Mouse (Mus musculus) intestine, embryonic 14.5 days (tissue): ENCODE results near the gene Ptprg. TPM values are rescaled to one million over a fixed set of nuclear protein-coding genes. Genes with fewer than 3 reads are reported as not detected.
"Not testable (repeated sequence)": the region's sequence is repeated elsewhere in the genome, so short reads cannot be mapped to it uniquely, and the experiment has no call there.

ENCODE experiments used
- ATAC-seq: fragments of 200-750 bp; cut with Nextera tagmentation; replicated peaks from 2 replicates; pipeline ENCODE4 v1.8.0; 2017; ENCODE audit warnings: low read depth, moderate number of reproducible peaks, moderate TSS enrichment, moderate library complexity; ENCODE audit not compliant: low FRiP score, low TSS enrichment
- DNase-seq: peaks from one replicate; pipeline ENCODE4 v3.0.0-alpha.2; 2018; ENCODE audit warnings: low spot score
- H3K27ac ChIP-seq: fragments of 300-500 bp; sonication (generic); 2 replicates; pipeline ENCODE4 v1.5.1; 2014; ENCODE audit warnings: low read depth, mild to moderate bottlenecking, control low read depth
- H3K27me3 ChIP-seq: fragments of 300-500 bp; sonication (generic); replicated peaks from 2 replicates; pipeline ENCODE4 v1.6.1; 2014; ENCODE audit warnings: low read length, control low read depth; ENCODE audit not compliant: control insufficient read depth, insufficient read depth
- H3K36me3 ChIP-seq: fragments of 300-500 bp; sonication (generic); 2 replicates; pipeline ENCODE4 v1.6.1; 2014; ENCODE audit warnings: low read length, control low read depth; ENCODE audit not compliant: control insufficient read depth, insufficient read depth
- H3K4me1 ChIP-seq: fragments of 300-500 bp; sonication (generic); replicated peaks from 2 replicates; pipeline ENCODE4 v1.6.1; 2014; ENCODE audit warnings: low read length, control low read depth, mixed read lengths; ENCODE audit not compliant: control insufficient read depth, insufficient read depth
- H3K4me2 ChIP-seq: fragments of 300-500 bp; sonication (generic); 2 replicates; pipeline ENCODE4 v1.6.1; 2014; ENCODE audit warnings: low read length
- H3K4me3 ChIP-seq: fragments of 300-500 bp; sonication (generic); 2 replicates; pipeline ENCODE4 v1.5.1; 2014; ENCODE audit warnings: low read depth, low read length, control low read depth, mixed read lengths
- H3K9ac ChIP-seq: fragments of 300-500 bp; sonication (generic); 2 replicates; pipeline ENCODE4 v1.6.1; 2014; ENCODE audit warnings: mild to moderate bottlenecking, low read length
- H3K9me3 ChIP-seq: fragments of 300-500 bp; sonication (generic); 2 replicates; pipeline ENCODE4 v1.6.1; 2016; ENCODE audit warnings: low read length, control low read depth; ENCODE audit not compliant: control insufficient read depth
- WGBS: fragments of 180-500 bp; shearing (Covaris S2); extraction: QIAGEN DNeasy Blood & Tissue Kit; methylation state at CpG from one replicate; pipeline ENCODE4 v1.1.7; 2014; 5-methylcytosine and 5-hydroxymethylcytosine counted together
- polyA plus RNA-seq: library from polyadenylated mRNA; unstranded; fragments of >200 nt; fragmentation: Nextera tagmentation; extraction: Ambion mirVana; gene quantifications from 2 replicates; pipeline ENCODE4 v1.2.1, GENCODE M21; 2014

The Ptprg gene
- polyA plus RNA-seq, 1 experiment from 2014 or later = 25.1 TPM

DNA sequence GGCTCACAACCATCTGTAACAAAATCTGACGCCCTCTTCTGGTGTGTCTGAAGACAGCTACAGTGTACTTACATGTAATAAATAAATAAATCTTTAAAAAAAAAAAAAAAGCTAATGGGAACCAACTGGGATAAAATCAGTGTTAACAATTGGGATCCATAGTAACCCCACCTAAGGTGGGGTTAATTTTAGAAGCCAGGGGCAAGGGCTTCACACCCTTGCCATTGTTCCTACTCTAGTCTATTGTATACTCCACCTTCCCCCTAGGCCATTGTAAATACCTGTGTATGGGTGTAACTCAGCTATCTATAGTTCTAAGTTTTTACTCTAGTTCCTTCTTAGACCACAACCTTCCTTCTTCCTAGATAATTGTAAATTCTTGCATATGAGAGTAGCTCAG is 411.0 kb downstream of the Ptprg start:
- not testable (repeated sequence) for H3K9ac ChIP-seq, H3K27ac ChIP-seq, H3K27me3 ChIP-seq, H3K36me3 ChIP-seq, H3K4me2 ChIP-seq, H3K4me3 ChIP-seq, ATAC-seq, H3K4me1 ChIP-seq, H3K9me3 ChIP-seq, DNase-seq
- no CpG with 5 or more reads among the region's 1 CpGs for WGBS

DNA sequence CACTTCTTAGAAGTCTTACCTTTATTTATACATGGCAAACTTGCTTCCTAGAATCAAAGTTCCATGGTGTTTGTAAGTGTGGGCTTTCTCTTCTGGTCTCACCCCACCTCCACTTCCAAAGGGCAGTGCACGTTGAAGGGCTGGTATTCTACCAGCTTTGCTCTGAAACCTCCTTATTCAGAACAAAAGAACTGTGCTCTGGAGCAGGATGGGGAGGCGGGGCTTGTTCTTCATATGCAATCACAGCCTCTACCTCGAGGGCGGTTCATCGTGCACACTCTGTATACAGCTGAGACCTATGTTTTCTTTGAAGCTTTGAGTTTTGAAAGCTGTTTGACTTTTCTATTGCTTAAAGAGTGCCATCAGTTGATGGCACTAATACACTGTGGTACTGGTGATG is 412.5 kb downstream of the Ptprg start:
- Histone ChIP-seq H3K27ac (no peak overlapping the region), H3K9me3 (no peaks in the 10 kb centered on the region)

DNA sequence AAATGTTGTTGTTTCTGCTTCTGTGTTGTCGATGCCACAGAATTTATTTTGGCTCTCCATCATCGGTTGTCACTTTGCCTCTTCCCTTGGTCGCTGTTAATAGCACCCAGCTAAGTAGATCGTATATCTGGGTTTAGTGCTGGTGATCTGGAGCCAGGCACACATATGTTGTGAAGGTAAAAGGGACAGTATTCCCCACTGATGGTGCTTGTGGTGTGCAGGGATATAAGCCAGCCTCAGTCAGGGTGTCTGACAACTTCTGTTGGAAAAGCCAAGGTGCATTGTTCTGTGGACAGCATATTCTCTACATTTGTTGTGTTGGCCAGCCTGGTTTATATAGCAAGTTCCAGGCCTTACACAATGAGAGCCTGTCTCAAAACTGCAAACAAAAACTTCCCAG is 428.4 kb downstream of the Ptprg start:
- Histone ChIP-seq H3K27me3 (no peaks in the 10 kb centered on the region), H3K9me3 (no peaks in the 10 kb centered on the region), H3K4me3 (no peak overlapping the region), H3K36me3 (no peaks in the 10 kb centered on the region), H3K4me2 (no peak overlapping the region), H3K9ac (no peak overlapping the region), H3K4me1 (no peaks in the 10 kb centered on the region), H3K27ac (no peak overlapping the region)
- 51% methylated on average over 4 of the region's 4 CpGs for WGBS
- no peak for ATAC-seq
- no peak for DNase-seq

More for the DNA sequence above, 412.5 kb downstream of the Ptprg start:
- H3K4me2 ChIP-seq = no peak overlapping the region
- no peak overlapping the region for H3K9ac ChIP-seq
- DNase-seq (no peak), ATAC-seq (no peak)
- H3K36me3 ChIP-seq = no peaks in the 10 kb centered on the region
- peaks cover 7% of the 10 kb centered on the region for H3K4me1 ChIP-seq
- 55% methylated on average over 5 of the region's 5 CpGs for WGBS
- no peak overlapping the region for H3K4me3 ChIP-seq
- H3K27me3 ChIP-seq = no peaks in the 10 kb centered on the region

DNA sequence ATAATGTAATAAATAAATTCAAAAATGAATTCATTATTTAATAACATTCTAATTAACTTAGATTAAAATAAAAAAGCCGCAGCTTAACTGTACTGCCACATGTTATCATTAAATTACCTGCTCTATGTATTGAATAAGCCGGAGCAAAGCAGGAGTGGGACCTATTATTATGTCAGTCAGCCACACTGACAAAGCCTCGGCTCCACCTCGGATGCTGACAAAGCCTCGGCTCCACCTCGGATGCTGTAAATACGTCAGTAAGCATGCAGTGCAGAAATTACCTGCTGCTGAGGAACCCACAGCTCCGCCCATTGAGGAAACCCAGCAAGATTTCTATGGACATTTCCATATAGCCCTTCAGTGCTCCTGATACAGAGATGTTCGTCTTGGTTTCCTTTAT is 429.7 kb downstream of the Ptprg start:
- WGBS = 79% methylated on average over 9 of the region's 9 CpGs
- H3K9me3 ChIP-seq = no peaks in the 10 kb centered on the region
- no peak overlapping the region for H3K4me2 ChIP-seq
- H3K4me3 ChIP-seq = no peak overlapping the region
- DNase-seq = no peak
- no peak for ATAC-seq
- H3K9ac ChIP-seq = no peak overlapping the region
- no peak overlapping the region for H3K27ac ChIP-seq
- H3K4me1 ChIP-seq = no peaks in the 10 kb centered on the region
- H3K36me3 ChIP-seq = no peaks in the 10 kb centered on the region
- H3K27me3 ChIP-seq = no peaks in the 10 kb centered on the region

DNA sequence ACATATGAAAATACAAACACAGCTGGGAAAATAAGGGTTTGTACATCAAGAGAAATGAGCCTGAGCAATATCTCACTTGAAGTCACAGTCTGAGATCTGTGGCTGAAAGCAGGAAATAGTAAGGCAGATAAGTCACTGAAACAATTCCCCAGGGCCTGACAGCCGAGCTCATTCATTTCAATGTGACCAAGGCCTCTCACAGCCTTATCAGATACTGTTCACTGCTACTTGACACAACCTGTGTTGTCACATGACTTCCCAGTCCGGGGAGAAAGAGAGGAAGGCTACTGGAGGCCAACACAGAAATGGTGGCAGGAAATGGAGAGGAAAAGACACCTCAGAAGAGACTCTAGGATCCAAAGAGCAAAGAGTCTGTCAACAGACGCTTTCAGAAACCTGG is 430.8 kb downstream of the Ptprg start:
- H3K27ac ChIP-seq = no peak overlapping the region
- no peaks in the 10 kb centered on the region for H3K36me3 ChIP-seq
- DNase-seq (no peak), ATAC-seq (no peak)
- no peaks in the 10 kb centered on the region for H3K4me1 ChIP-seq
- no peak overlapping the region for H3K9ac ChIP-seq
- H3K4me3 ChIP-seq = no peak overlapping the region
- no peaks in the 10 kb centered on the region for H3K27me3 ChIP-seq
- 41% methylated on average over 3 of the region's 3 CpGs for WGBS
- no peak overlapping the region for H3K4me2 ChIP-seq
- H3K9me3 ChIP-seq = no peaks in the 10 kb centered on the region

DNA sequence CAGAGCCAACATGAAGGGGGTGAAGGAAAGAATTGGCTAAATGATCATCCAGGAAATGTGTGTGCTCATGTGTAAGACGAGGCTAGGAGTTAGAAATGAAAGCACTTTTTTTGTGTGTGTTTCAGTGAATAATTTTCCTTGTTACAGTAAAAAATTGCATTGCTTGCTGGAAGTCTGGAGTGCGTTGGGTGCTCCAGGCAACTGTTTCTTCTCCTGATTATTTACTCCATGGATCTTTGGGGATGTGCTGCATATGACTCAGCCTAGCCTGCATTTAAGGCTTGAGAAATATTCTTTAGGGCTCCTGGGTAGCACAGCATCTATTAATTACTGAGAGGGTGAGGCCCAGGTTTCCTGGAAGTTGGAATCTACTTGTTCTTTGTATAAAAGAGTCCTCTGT is 435.6 kb downstream of the Ptprg start:
- Histone ChIP-seq H3K4me2 (no peak overlapping the region), H3K4me1 (no peaks in the 10 kb centered on the region), H3K9ac (no peak overlapping the region), H3K27me3 (no peaks in the 10 kb centered on the region), H3K9me3 (no peaks in the 10 kb centered on the region), H3K36me3 (no peaks in the 10 kb centered on the region), H3K27ac (no peak overlapping the region), H3K4me3 (no peak overlapping the region)
- ATAC-seq (no peak), DNase-seq (no peak)
- 47% methylated on average over 2 of the region's 2 CpGs for WGBS

DNA sequence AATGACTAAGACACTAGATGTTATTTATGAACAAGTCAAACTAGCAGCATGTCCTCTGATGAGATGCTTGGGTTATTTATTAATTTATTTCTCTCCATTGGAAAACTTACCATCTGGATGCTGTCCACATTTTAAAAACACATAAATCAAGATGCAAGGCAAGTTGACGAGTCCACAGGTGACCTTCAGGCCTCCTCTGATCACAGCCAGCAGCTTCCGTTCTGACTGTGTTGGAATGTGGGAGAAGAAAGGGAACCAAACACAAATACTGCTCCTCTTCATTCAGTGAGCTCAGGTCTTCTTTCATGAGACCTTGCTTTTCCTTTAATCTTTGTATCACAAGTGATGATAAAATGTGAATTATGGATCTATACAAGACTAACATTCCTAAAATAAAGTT is 437.8 kb downstream of the Ptprg start:
- H3K4me3 ChIP-seq = no peak overlapping the region
- ATAC-seq = no peak
- WGBS = 61% methylated on average over 2 of the region's 2 CpGs

DNA sequence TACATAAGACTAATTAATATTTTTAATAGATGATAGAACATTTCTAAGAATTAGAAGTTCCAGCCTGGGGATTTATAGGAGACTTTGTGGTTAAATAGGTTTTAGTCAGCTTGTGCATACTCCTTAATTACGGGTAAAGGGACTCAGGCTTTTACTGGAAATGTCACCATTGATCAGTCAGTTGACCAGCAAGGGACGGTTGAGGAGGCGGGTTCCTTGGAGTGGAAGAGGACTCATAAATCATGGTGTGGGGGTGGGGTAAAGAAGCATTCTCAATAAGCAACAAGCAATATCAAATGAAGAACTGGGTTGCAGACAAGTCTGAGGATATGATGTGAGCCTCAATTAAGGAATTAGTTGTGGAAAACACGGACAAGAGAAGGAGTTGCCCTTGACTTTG is 438.8 kb downstream of the Ptprg start:
- Histone ChIP-seq H3K36me3 (no peaks in the 10 kb centered on the region), H3K4me3 (no peak overlapping the region)
- ATAC-seq = no peak

More for the DNA sequence above, 437.8 kb downstream of the Ptprg start:
- H3K9me3 ChIP-seq = no peaks in the 10 kb centered on the region
- H3K9ac ChIP-seq = no peak overlapping the region
- H3K36me3 ChIP-seq = no peaks in the 10 kb centered on the region
- no peak overlapping the region for H3K4me2 ChIP-seq
- no peak for DNase-seq
- H3K27ac ChIP-seq = no peak overlapping the region
- no peaks in the 10 kb centered on the region for H3K27me3 ChIP-seq
- no peaks in the 10 kb centered on the region for H3K4me1 ChIP-seq

DNA sequence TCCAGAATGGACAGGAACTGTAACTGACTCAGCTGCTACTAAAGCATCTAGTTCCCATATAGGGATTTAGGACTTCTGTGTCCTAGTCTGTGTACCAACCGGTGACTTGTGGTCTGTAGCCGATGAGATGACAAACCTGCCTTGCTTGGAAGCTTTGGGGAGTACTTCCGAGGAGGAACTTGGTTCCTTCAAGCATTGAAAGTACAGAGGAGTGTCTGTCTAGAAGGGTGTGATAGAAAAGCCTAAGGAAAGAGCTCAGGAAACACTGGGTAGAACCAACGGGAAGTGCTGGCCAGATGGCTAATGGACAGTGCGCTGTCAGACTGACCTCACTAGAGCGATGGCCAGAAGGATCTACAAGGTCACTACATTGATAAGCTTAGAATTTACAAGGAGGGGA is 439.2 kb downstream of the Ptprg start:
- H3K9ac ChIP-seq = no peak overlapping the region
- DNase-seq (no peak), ATAC-seq (no peak)
- H3K4me1 ChIP-seq = no peaks in the 10 kb centered on the region
- no peaks in the 10 kb centered on the region for H3K36me3 ChIP-seq
- no peaks in the 10 kb centered on the region for H3K27me3 ChIP-seq
- no peak overlapping the region for H3K4me3 ChIP-seq
- no peak overlapping the region for H3K4me2 ChIP-seq
- H3K9me3 ChIP-seq = no peaks in the 10 kb centered on the region
- H3K27ac ChIP-seq = no peak overlapping the region
- WGBS = 90% methylated on average over 6 of the region's 6 CpGs

More for the DNA sequence above, 438.8 kb downstream of the Ptprg start:
- no peak overlapping the region for H3K27ac ChIP-seq
- H3K4me2 ChIP-seq = no peak overlapping the region
- no peaks in the 10 kb centered on the region for H3K4me1 ChIP-seq
- no peaks in the 10 kb centered on the region for H3K27me3 ChIP-seq
- 76% methylated on average over 4 of the region's 4 CpGs for WGBS
- H3K9me3 ChIP-seq = no peaks in the 10 kb centered on the region
- no peak for DNase-seq
- H3K9ac ChIP-seq = no peak overlapping the region
